Mouse (Mus musculus): ENCODE data around the gene Prr32.

Gene Prr32

DNA sequence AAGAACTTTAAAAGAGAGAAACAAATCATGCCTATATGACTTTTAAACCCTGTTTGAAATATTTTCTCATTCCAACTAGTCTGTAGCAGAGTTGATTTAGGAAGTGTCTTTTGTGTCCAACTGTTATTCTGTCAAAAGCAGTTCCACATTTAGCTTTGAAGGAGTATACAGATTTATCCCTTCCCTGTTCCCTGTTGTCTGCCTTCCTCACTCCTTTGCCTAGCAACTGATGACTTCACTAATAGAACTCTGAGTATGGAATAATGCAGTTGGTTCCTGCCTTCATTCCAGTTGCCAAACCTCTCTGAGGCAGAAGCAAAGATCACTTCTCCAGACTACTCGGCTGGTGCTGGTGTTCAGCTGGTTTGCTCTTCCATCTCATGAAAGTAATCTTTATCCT lies at the start of gene Prr32:
Gene Prr32 (plus strand): TSS at position 301 of the 400 bp plus-strand sequence.
- no peak for DNase-seq (ENCODE audit: low read depth)

All from fibroblast of lung, adult 2 months (primary cell).